Mouse (Mus musculus) kidney, postnatal 0 days (tissue): ENCODE results near the gene Prelid3b. TPM values are rescaled to one million over a fixed set of nuclear protein-coding genes. Genes with fewer than 3 reads are reported as not detected.
A peak's percentile ranks its signal among the peaks of the same experiment; 100 is the strongest.

Experiments used
- ATAC-seq: fragments of 200-750 bp; cut with Nextera tagmentation; replicated peaks from 2 replicates; pipeline ENCODE4 v1.8.0; 2017; ENCODE audit warnings: low read depth, moderate number of reproducible peaks, moderate TSS enrichment, moderate library complexity; ENCODE audit not compliant: low FRiP score
- DNase-seq: peaks from one replicate; pipeline ENCODE4 v3.0.0-alpha.2; 2016; ENCODE audit warnings: low spot score
- H3K27ac ChIP-seq: fragments of 300-500 bp; sonication (generic); 2 replicates; pipeline ENCODE4 v1.5.1; 2014; ENCODE audit warnings: mild to moderate bottlenecking
- H3K27me3 ChIP-seq: fragments of 300-500 bp; sonication (generic); 2 replicates; pipeline ENCODE4 v1.6.1; 2014; ENCODE audit warnings: low read length, mixed read lengths; ENCODE audit not compliant: insufficient read depth
- H3K36me3 ChIP-seq: fragments of 300-500 bp; sonication (generic); 2 replicates; pipeline ENCODE4 v1.6.1; 2014; ENCODE audit warnings: low read length, mixed read lengths; ENCODE audit not compliant: insufficient read depth
- H3K4me1 ChIP-seq: fragments of 300-500 bp; sonication (generic); replicated peaks from 2 replicates; pipeline ENCODE4 v1.6.1; 2014; ENCODE audit warnings: antibody characterized with exemption, low read length, mixed read lengths; ENCODE audit not compliant: insufficient read depth
- H3K4me2 ChIP-seq: fragments of 300-500 bp; sonication (generic); 2 replicates; pipeline ENCODE4 v1.6.1; 2014; ENCODE audit warnings: mild to moderate bottlenecking, low read length, moderate library complexity, mixed read lengths
- H3K4me3 ChIP-seq: fragments of 300-500 bp; sonication (generic); replicated peaks from 2 replicates; pipeline ENCODE4 v1.5.1; 2014; ENCODE audit warnings: low read depth, low read length
- H3K9ac ChIP-seq: fragments of 300-500 bp; sonication (generic); 2 replicates; pipeline ENCODE4 v1.6.1; 2014; ENCODE audit warnings: low read depth, low read length
- H3K9me3 ChIP-seq: fragments of 300-500 bp; sonication (generic); replicated peaks from 2 replicates; pipeline ENCODE4 v1.6.1; 2016; ENCODE audit warnings: low read length, inconsistent platforms, mixed read lengths
- CTCF ChIP-seq: IDR thresholded peaks from 2 replicates; pipeline ENCODE4 v1.5.1; 2016; ENCODE audit warnings: antibody characterized with exemption, low read depth, mild to moderate bottlenecking, moderate library complexity
- WGBS: fragments of 180-500 bp; shearing (Covaris S2); extraction: QIAGEN DNeasy Blood & Tissue Kit; methylation state at CpG from one replicate; pipeline ENCODE4 v1.1.7; 2014; 5-methylcytosine and 5-hydroxymethylcytosine counted together
- polyA plus RNA-seq: library from polyadenylated mRNA; unstranded; fragments of >200 nt; fragmentation: Nextera tagmentation; extraction: Ambion mirVana; gene quantifications from 2 replicates; pipeline ENCODE4 v1.2.1, GENCODE M21; 2015

The Prelid3b gene
- polyA plus RNA-seq, 1 experiment from 2014 or later: 98.9 TPM

DNA sequence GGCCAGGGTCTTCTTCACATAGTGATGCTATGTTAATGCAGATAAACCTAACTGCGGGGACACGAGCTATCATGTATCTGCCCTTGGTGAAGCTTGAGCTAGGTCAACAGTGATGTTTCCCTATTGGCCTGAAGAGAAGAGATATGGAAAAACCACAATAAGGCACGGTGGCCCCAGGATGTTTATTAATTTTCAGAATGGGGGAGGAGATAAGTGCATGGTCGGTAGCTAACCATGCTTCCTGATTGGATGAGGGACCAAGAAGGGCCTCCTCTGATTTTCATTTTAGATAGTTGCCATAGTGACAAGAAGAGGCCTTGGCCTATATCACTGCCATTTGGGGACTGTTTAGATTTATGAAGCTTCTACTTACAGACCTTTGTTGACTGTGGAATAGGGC, 2.5 kb downstream of the Prelid3b start:
- DNase-seq (no peak), ATAC-seq (no peak)
- Histone ChIP-seq H3K27ac (no peak overlapping the region), H3K4me2 (no peak overlapping the region), H3K4me1 (peaks cover 4% of the 10 kb centered on the region; the same call in 1 of the 2 replicates), H3K9me3 (no peaks in the 10 kb centered on the region), H3K27me3 (no peaks in the 10 kb centered on the region), H3K4me3 (no peak overlapping the region), H3K9ac (no peak overlapping the region), H3K36me3 (peaks cover 15% of the 10 kb centered on the region)
- 79% methylated on average over 4 of the region's 4 CpGs for WGBS
- TF ChIP-seq CTCF: no peak

DNA sequence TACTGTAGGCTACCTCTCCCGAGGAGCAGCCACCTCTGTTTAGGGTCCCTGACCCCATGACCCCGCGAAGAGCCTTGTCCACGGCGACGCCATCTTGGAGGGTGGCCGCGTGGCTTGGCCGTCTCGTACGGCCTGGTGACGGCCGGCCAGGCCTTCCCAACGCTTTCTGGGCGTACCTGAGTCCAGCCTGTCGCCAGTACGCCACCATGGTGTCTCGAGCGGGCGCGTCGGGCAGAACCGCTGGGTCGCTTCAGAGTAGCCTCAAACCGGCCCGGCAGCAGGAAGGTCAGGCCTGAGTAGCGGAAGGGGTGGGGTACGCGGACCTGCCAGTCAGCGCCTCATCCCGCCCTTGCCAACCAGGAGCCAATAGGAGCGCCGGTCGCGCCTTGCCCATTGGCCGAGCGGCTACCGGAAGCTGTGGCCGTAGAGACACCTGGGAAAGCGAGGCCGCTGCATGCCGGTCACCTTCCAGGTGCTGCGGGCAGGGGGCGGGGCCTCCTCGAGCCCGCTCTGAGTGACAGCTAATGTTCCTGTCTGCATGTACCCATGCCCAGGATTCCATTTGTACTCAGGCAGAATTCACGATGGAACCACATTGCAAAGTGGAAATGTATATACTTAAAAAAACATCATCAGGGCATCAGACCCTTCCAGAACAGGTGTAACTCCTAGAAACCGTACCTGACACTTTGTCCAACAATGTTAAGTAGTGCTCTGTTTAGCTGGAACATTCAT, 8.9 kb downstream of the Prelid3b start, which contains the start of gene Atp5e:
Gene Atp5e, minus strand, starts transcription at position 317 of the 735 bp plus-strand sequence.
- no peaks in the 10 kb centered on the region for H3K4me1 ChIP-seq
- H3K36me3 ChIP-seq: peaks cover 26% of the 10 kb centered on the region
- H3K9me3 ChIP-seq: no peaks in the 10 kb centered on the region
- 2% methylated on average over 48 of the region's 48 CpGs for WGBS
- peak within 1 kb of the TSS; percentile 66 for H3K4me3 ChIP-seq
- H3K27me3 ChIP-seq: no peaks in the 10 kb centered on the region
- ATAC-seq (peak; percentile 100), DNase-seq (peak; percentile 98)
- TF ChIP-seq CTCF: no peak; the same call in 1 of the 2 replicates
- peak within 1 kb of the TSS; percentile 74 for H3K9ac ChIP-seq
- H3K4me2 ChIP-seq: peak within 1 kb of the TSS; percentile 98
- peak within 1 kb of the TSS; percentile 83 for H3K27ac ChIP-seq

DNA sequence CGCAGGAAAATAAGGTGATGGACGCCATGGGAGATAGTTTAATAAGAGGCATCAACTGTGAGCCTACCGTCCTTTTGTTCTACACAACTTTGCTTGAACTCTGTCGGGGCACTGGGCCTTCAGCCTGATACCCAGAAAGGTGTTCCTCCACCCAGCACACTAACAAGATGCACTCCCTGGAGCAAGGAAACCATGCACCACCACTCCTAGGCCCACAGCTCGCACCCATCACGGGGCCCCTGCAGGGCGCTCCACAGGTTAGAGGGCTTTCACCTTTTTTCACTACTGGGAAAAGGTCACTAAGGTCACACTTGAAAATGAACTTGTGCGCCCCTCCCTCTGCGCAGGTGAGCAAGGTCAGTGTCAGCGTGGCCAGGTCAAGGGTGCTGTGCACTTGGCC, 9.5 kb downstream of the Prelid3b start:
- H3K9me3 ChIP-seq: no peaks in the 10 kb centered on the region
- TF ChIP-seq CTCF: no peak
- H3K36me3 ChIP-seq: peaks cover 26% of the 10 kb centered on the region
- H3K27ac ChIP-seq: peak overlapping the region; percentile 83
- H3K4me2 ChIP-seq: peak overlapping the region; percentile 98
- no peaks in the 10 kb centered on the region for H3K4me1 ChIP-seq
- H3K4me3 ChIP-seq: peak overlapping the region; percentile 66
- WGBS: 35% methylated on average over 10 of the region's 10 CpGs
- no peaks in the 10 kb centered on the region for H3K27me3 ChIP-seq
- ATAC-seq: peak; percentile 25; the same call in 1 of the 2 replicates
- DNase-seq: peak; percentile 5
- peak overlapping the region; percentile 74 for H3K9ac ChIP-seq

DNA sequence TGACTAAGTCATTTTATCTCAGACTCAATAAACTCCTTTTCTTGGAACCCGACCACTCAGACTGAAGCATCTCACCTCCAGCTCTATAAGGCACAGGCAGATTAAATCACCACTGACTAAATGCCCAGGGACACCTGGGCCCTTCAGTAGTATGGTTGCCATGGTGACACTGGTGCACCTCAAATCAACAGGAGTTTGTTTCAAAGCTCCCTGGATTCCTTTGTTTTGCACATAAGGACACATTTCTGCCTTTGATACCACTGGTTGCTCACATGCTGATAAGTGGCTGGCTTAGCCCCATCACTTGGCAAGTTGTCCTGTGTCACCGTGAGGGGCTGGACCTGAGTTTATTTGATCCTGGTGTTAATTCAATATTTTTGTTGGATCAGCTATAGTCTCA, 13.5 kb downstream of the Prelid3b start:
- Histone ChIP-seq H3K4me3 (no peak overlapping the region), H3K9me3 (no peaks in the 10 kb centered on the region), H3K36me3 (peaks cover 13% of the 10 kb centered on the region), H3K9ac (no peak overlapping the region), H3K4me1 (no peaks in the 10 kb centered on the region), H3K4me2 (no peak overlapping the region), H3K27ac (no peak overlapping the region), H3K27me3 (no peaks in the 10 kb centered on the region)
- TF ChIP-seq CTCF: no peak
- DNase-seq (no peak), ATAC-seq (no peak)
- 75% methylated on average over 2 of the region's 2 CpGs for WGBS

DNA sequence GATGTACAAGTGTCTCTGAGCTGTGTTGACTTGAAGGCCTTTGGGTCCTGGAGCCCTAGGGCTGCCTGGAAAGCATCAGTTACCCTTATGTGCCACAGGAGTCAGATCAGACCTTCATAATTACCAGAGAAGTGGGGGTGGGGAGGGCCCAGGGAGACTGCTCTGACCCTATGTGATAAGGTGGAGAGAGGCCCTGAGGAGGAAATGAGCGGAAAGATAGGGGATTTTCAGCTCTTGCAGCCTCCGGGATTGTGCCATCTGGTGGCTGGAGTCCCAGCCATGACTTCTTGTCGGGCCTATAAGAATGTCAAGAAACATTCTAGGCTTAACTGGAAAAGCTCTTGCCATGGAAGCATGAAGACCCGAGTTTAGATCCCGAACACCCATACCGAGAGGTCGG, 19.2 kb downstream of the Prelid3b start:
- Histone ChIP-seq H3K4me2 (no peak overlapping the region), H3K27me3 (no peaks in the 10 kb centered on the region), H3K4me1 (no peaks in the 10 kb centered on the region), H3K9ac (no peak overlapping the region), H3K36me3 (no peaks in the 10 kb centered on the region), H3K9me3 (no peaks in the 10 kb centered on the region), H3K27ac (no peak overlapping the region), H3K4me3 (no peak overlapping the region)
- peak; percentile 44; the same call in 1 of the 2 replicates for ATAC-seq
- 73% methylated on average over 7 of the region's 7 CpGs for WGBS
- TF ChIP-seq CTCF: peak; percentile 60
- DNase-seq: no peak

DNA sequence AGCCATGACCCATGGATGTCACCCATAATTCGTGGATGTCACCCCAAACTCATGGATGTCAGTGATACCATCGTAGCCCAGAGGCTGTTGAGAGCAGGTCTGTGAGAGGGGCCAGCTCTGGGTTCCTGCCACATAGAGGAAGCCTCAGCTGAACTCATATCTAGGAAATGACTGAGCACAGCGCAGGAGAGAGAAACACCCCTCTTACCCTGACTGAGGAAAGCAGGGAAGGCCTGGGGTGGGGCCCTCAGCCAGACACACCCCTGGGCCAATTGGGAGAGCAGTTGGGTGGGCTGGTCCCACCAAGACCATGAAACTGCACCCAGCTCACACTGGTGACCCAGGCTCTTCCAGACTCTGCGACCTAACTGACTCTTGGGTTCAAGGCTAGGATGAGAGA, 22.5 kb downstream of the Prelid3b start, which contains the start of gene Tubb1:
Gene Tubb1, plus strand, starts transcription at position 343 of the 400 bp plus-strand sequence.
- Histone ChIP-seq H3K9me3 (no peaks in the 10 kb centered on the region), H3K9ac (no peak within 1 kb of the TSS), H3K4me1 (no peaks in the 10 kb centered on the region), H3K4me3 (no peak within 1 kb of the TSS), H3K27me3 (no peaks in the 10 kb centered on the region), H3K4me2 (no peak within 1 kb of the TSS), H3K27ac (no peak within 1 kb of the TSS), H3K36me3 (no peaks in the 10 kb centered on the region)
- DNase-seq: no peak
- TF ChIP-seq CTCF: no peak
- 68% methylated on average over 4 of the region's 4 CpGs for WGBS
- ATAC-seq: no peak
